ENCODE assay signal across 8 mouse cellular contexts in genomic region chr12:110736641-110737040, GRCm38 (mm10). TPM values are rescaled to one million over a fixed set of nuclear protein-coding genes. Genes with fewer than 3 reads are reported as not detected.
A peak's percentile ranks its signal among the peaks of the same experiment; 100 is the strongest.
DNase-seq lines count a peak whose midpoint lies in the region; ATAC-seq and TF ChIP-seq lines count a peak whose summit lies in the region.

No protein-coding gene starts in this region.

- no peaks in the 10 kb centered on the region for H3K9me3 ChIP-seq in liver, embryonic 12.5 days (replicated peaks)

- peaks cover 19% of the 10 kb centered on the region for H3K27me3 ChIP-seq in liver, embryonic 12.5 days (replicated peaks)

- peak overlapping the region; percentile 79; the same call in 1 of the 2 replicates for H3K4me3 ChIP-seq in embryonic fibroblast, embryonic 13.5 days (ENCODE audit: insufficient read depth, low read length)
- H3K4me3 ChIP-seq in liver, embryonic 12.5 days, result peak overlapping the region; percentile 87

- H3K9ac ChIP-seq in liver, embryonic 12.5 days, result peak overlapping the region; percentile 80

- H3K4me1 ChIP-seq in embryonic fibroblast, embryonic 13.5 days (ENCODE audit: control insufficient read depth, insufficient read depth, low read length), result peaks cover 5% of the 10 kb centered on the region
- H3K4me1 ChIP-seq in liver, embryonic 12.5 days, result peaks cover 36% of the 10 kb centered on the region

- peak; percentile 14 to 24 for DNase-seq in cerebellum, postnatal 10 days
- DNase-seq in 3T3-L1 (ENCODE audit: low read depth, low spot score), result peak; percentile 67
- DNase-seq in adrenal gland, adult 8-10 months, result no peak
- DNase-seq in frontal cortex, postnatal 14 days (ENCODE audit: low spot score in 2 of 2), result no peak

- H3K27ac ChIP-seq in embryonic fibroblast, embryonic 13.5 days (ENCODE audit: insufficient read depth, low read length), result no peak overlapping the region
- no peak overlapping the region for H3K27ac ChIP-seq in liver, embryonic 12.5 days

- H3K36me3 ChIP-seq in liver, embryonic 12.5 days, result 0 out of 2 replicates have a peak, but pooled peaks cover 4% of the 10 kb centered on the region

- TF ChIP-seq CTCF in embryonic fibroblast, embryonic 13.5 days (IDR thresholded peaks at IDR 0.05; ENCODE audit: borderline replicate concordance, insufficient read depth, low read length), result no peak

- WGBS in liver, embryonic 12.5 days (ENCODE audit: insufficient replicate concordance), result 30% methylated on average over 4 of the region's 4 CpGs

- no peak for ATAC-seq in cerebellum, adult (ENCODE audit: insufficient number of reproducible peaks, low FRiP score, low TSS enrichment)
- no peak for ATAC-seq in liver, embryonic 12.5 days
- ATAC-seq in frontal cortex, adult (ENCODE audit: low TSS enrichment), result no peak; the same call in 1 of the 2 replicates

- TF ChIP-seq POLR2A in embryonic fibroblast, embryonic 13.5 days (IDR thresholded peaks at IDR 0.05; ENCODE audit: low read depth, low read length), result no peak

- H3K4me2 ChIP-seq in liver, embryonic 12.5 days, result peak overlapping the region; percentile 99

RNA-seq across cellular contexts. Expression of gene Wdr20, which starts 1.1 kb away (rescaled TPM):
- 18.1 and 22.8 TPM in 2 replicates for polyA plus RNA-seq in embryonic fibroblast, embryonic 13.5 days (2011; ENCODE audit: insufficient read length, low read depth, missing spikeins)
- 14.2 and 16.0 TPM in 2 replicates for polyA plus RNA-seq in liver, embryonic 12.5 days (2016; fragmentation: Nextera tagmentation; extraction: Ambion mirVana)
- 10 to 100 TPM; 50.6 to 70.4 (median 56.8) TPM for total RNA-seq in adrenal gland, adult 8-10 months (2022)

RNA-seq across cellular contexts. Expression of gene Hsp90aa1, which starts 34.1 kb away (rescaled TPM):
- polyA plus RNA-seq in embryonic fibroblast, embryonic 13.5 days (2011; ENCODE audit: insufficient read length, low read depth, missing spikeins), result 645 and 834 TPM in 2 replicates
- 1,099 and 1,203 TPM in 2 replicates for polyA plus RNA-seq in liver, embryonic 12.5 days (2016; fragmentation: Nextera tagmentation; extraction: Ambion mirVana)
- total RNA-seq in adrenal gland, adult 8-10 months (2022), result 100 to 1,000 TPM; 272 to 830 (median 476) TPM

RNA-seq across cellular contexts. Expression of gene 1700001K19Rik, which starts 54.2 kb away (rescaled TPM):
- polyA plus RNA-seq in embryonic fibroblast, embryonic 13.5 days (2011; ENCODE audit: insufficient read length, low read depth, missing spikeins), result not detected in 2 replicates
- not detected in 2 replicates for polyA plus RNA-seq in liver, embryonic 12.5 days (2016; fragmentation: Nextera tagmentation; extraction: Ambion mirVana)
- not detected for total RNA-seq in adrenal gland, adult 8-10 months (2022)

Comparison
In these comparisons a context has a peak if more than half of its experiments do, and no peak if none do; other contexts are left out.
1. DNase-seq: peak in cerebellum, postnatal 10 days (2 of 2) and 3T3-L1 (single experiment); none in adrenal gland, adult 8-10 months (single experiment) and frontal cortex, postnatal 14 days (0 of 2).